ENCODE assay signal across 11 mouse cellular contexts in genomic region chr4:140244161-140244813, GRCm38 (mm10). TPM values are rescaled to one million over a fixed set of nuclear protein-coding genes. Genes with fewer than 3 reads are reported as not detected.
A peak's percentile ranks its signal among the peaks of the same experiment; 100 is the strongest.
DNase-seq lines count a peak whose midpoint lies in the region; ATAC-seq and TF ChIP-seq lines count a peak whose summit lies in the region.
"Had no signal": no experiment of that assay in that cellular context is flagged by ENCODE, and none has a peak within 500 bp of the region (broad histone marks: within the 10 kb centered on the region; RNA-seq: fewer than 3 reads in every experiment).

No protein-coding gene starts in this region.

- in situ Hi-C loops in ES-E14 (cut with MboI; ENCODE audit: low sequenced_read_pairs in 2 of 2, unreplicated experiment in 2 of 2): no loop called here

- H3K9ac ChIP-seq in kidney, postnatal 0 days (ENCODE audit: low read depth, low read length): no peak overlapping the region
- H3K9ac ChIP-seq in ES-E14 (ENCODE audit: insufficient read depth, low read depth, low read length, poor library complexity, severe bottlenecking): peak overlapping the region; percentile 40; the same call in 1 of the 2 replicates
- no peak overlapping the region for H3K9ac ChIP-seq in embryonic facial prominence, embryonic 13.5 days

- no peaks in the 10 kb centered on the region for H3K9me3 ChIP-seq in kidney, postnatal 0 days (replicated peaks; ENCODE audit: low read length)
- H3K9me3 ChIP-seq in ES-E14 (ENCODE audit: control insufficient read depth, insufficient read depth, low read depth, low read length): no peaks in the 10 kb centered on the region
- H3K9me3 ChIP-seq in embryonic facial prominence, embryonic 13.5 days: no peaks in the 10 kb centered on the region
- H3K9me3 ChIP-seq in midbrain, embryonic 10.5 days (replicated peaks): no peaks in the 10 kb centered on the region

- WGBS in kidney, postnatal 0 days: 1% methylated on average over 40 of the region's 40 CpGs
- 2% methylated on average over 38 of the region's 40 CpGs for WGBS in embryonic facial prominence, embryonic 13.5 days
- 3% methylated on average over 40 of the region's 40 CpGs for WGBS in midbrain, embryonic 10.5 days

- DNase-seq in kidney, postnatal 0 days (ENCODE audit: low spot score): no peak
- no peak for DNase-seq in kidney, adult 18-20 months
- DNase-seq in ES-E14 (ENCODE audit: low read depth, low spot score): no peak
- no peak for DNase-seq in midbrain, embryonic 10.5 days (ENCODE audit: low spot score)
- DNase-seq in heart, postnatal 10 days: no peak
- no peak for DNase-seq in frontal cortex, adult 2 months (ENCODE audit: extremely low spot score in 1 of 2, low spot score in 1 of 2)
- DNase-seq in thymus, adult 18-20 months: no peak
- DNase-seq: gastrocnemius, postnatal 25 days had no signal

- H3K36me3 ChIP-seq in kidney, postnatal 0 days (ENCODE audit: insufficient read depth, low read length): no peaks in the 10 kb centered on the region
- H3K36me3 ChIP-seq in ES-E14 (ENCODE audit: control insufficient read depth, insufficient read depth, low read length, poor library complexity, severe bottlenecking): no peaks in the 10 kb centered on the region
- no peaks in the 10 kb centered on the region for H3K36me3 ChIP-seq in embryonic facial prominence, embryonic 13.5 days
- no peaks in the 10 kb centered on the region for H3K36me3 ChIP-seq in midbrain, embryonic 10.5 days

- H3K4me2 ChIP-seq in kidney, postnatal 0 days (ENCODE audit: low read length): no peak overlapping the region
- peak overlapping the region; percentile 24; the same call in 1 of the 2 replicates for H3K4me2 ChIP-seq in embryonic facial prominence, embryonic 13.5 days

- 0 out of 2 replicates have a peak, but pooled peaks have one; percentile 15 for TF ChIP-seq CTCF in kidney, postnatal 0 days (IDR thresholded peaks at IDR 0.05; ENCODE audit: low read depth)

- H3K4me1 ChIP-seq in kidney, postnatal 0 days (replicated peaks; ENCODE audit: insufficient read depth, low read length): no peaks in the 10 kb centered on the region; the same call in 1 of the 2 replicates
- H3K4me1 ChIP-seq in ES-E14 (ENCODE audit: control insufficient read depth in 2 of 2, insufficient read depth in 2 of 2, low read length in 2 of 2, poor library complexity in 1 of 2): peaks cover 5 to 23% of the 10 kb centered on the region in 2 experiments; a peak in 3 of 4 replicates
- H3K4me1 ChIP-seq in embryonic facial prominence, embryonic 13.5 days: peaks cover 27% of the 10 kb centered on the region
- peaks cover 80% of the 10 kb centered on the region for H3K4me1 ChIP-seq in midbrain, embryonic 10.5 days

- no peak overlapping the region for H3K27ac ChIP-seq in kidney, postnatal 0 days
- no peak overlapping the region for H3K27ac ChIP-seq in ES-E14 (ENCODE audit: insufficient read depth, low read depth, low read length, poor library complexity, severe bottlenecking)
- H3K27ac ChIP-seq in embryonic facial prominence, embryonic 13.5 days: no peak overlapping the region
- H3K27ac ChIP-seq in midbrain, embryonic 10.5 days (replicated peaks): no peak overlapping the region

- no peak for ATAC-seq in kidney, postnatal 0 days (replicated peaks; ENCODE audit: low FRiP score, low read depth)
- ATAC-seq in embryonic facial prominence, embryonic 13.5 days (ENCODE audit: insufficient number of reproducible peaks, insufficient read depth, low FRiP score, low TSS enrichment, low read depth): no peak

- H3K4me3 ChIP-seq in kidney, postnatal 0 days (replicated peaks; ENCODE audit: low read depth, low read length): no peak overlapping the region
- peak overlapping the region; percentile 38 to 50 for H3K4me3 ChIP-seq in ES-E14 (ENCODE audit: insufficient read depth in 1 of 2, low read depth in 1 of 2, low read length in 2 of 2, poor library complexity in 1 of 2, severe bottlenecking in 1 of 2)
- no peak overlapping the region for H3K4me3 ChIP-seq in embryonic facial prominence, embryonic 13.5 days
- H3K4me3 ChIP-seq in midbrain, embryonic 10.5 days: peak overlapping the region; percentile 72

- peaks cover 68% of the 10 kb centered on the region for H3K27me3 ChIP-seq in kidney, postnatal 0 days (ENCODE audit: insufficient read depth, low read length)
- peaks cover 82% of the 10 kb centered on the region for H3K27me3 ChIP-seq in embryonic facial prominence, embryonic 13.5 days
- H3K27me3 ChIP-seq in midbrain, embryonic 10.5 days (ENCODE audit: low read depth, poor library complexity, severe bottlenecking): peaks cover 95% of the 10 kb centered on the region

- intact Hi-C loops in heart, postnatal 10 days (cut with DNase I): no loop called here

TF ChIP-seq in ES-E14, 5 proteins besides CTCF, POLR2A, EP300 and RAD21:
- no peak for TF ChIP-seq CHD2 (IDR thresholded peaks at IDR 0.05; ENCODE audit: low read depth, low read length)
- TF ChIP-seq ZC3H11A (IDR thresholded peaks at IDR 0.05; ENCODE audit: borderline replicate concordance, low read depth, low read length): no peak
- TF ChIP-seq HCFC1 (IDR thresholded peaks at IDR 0.05; ENCODE audit: borderline replicate concordance, insufficient read depth, low read length): no peak
- no peak for TF ChIP-seq ZNF384 (IDR thresholded peaks at IDR 0.05; ENCODE audit: low read depth, low read length)
- no peak for TF ChIP-seq MAFK (IDR thresholded peaks at IDR 0.05; ENCODE audit: insufficient read depth, low read depth, low read length)

RNA-seq across cellular contexts. Expression of gene Igsf21, which starts 2.3 kb away (rescaled TPM):
- 1.2 and 1.3 TPM in 2 replicates for polyA plus RNA-seq in kidney, postnatal 0 days (2015; fragmentation: Nextera tagmentation; extraction: Ambion mirVana)
- 2.5 and 6.9 TPM in 2 replicates for total RNA-seq in ES-E14 (2012; rRNA removed)
- polyA plus RNA-seq in embryonic facial prominence, embryonic 13.5 days (2015; fragmentation: Nextera tagmentation; extraction: Ambion mirVana): 0.89 and 1.00 TPM in 2 replicates
- polyA plus RNA-seq in midbrain, embryonic 10.5 days (2016; fragmentation: Nextera tagmentation; extraction: Ambion mirVana): 9.5 and 19.8 TPM in 2 replicates
- 1 to 10 TPM in 1 of 2 experiments, under 1 TPM in 1; 0.25 to 1.0 TPM for total RNA-seq in heart, postnatal 10 days (2021)
- 54.8 and 58.2 TPM in 2 replicates for polyA plus RNA-seq in frontal cortex, adult 2 months (2012; rRNA removed)
- total RNA-seq: megakaryocyte-erythroid progenitor cell, adult 5-6 weeks had no signal
- polyA plus RNA-seq: C2C12 had no signal

Comparison
In these comparisons a context has a peak if more than half of its experiments do, and no peak if none do; other contexts are left out.
1. H3K4me3 ChIP-seq: peak in ES-E14 (2 of 2) and midbrain, embryonic 10.5 days (single experiment); none in kidney, postnatal 0 days (single experiment) and embryonic facial prominence, embryonic 13.5 days (single experiment).